Mouse (Mus musculus) hematopoietic stem cell, adult 5-6 weeks (primary cell): Measurements from ENCODE around the gene Gpr182. TPM values are rescaled to one million over a fixed set of nuclear protein-coding genes. Genes with fewer than 3 reads are reported as not detected.

Experiments
- ATAC-seq, 2 experiments: fragments of 125-278 bp in 1 of 2; replicated peaks in 1 of 2; 2 replicates each; pipeline ENCODE4 v1.8.0; 2016 to 2017; ENCODE audit warnings: inconsistent platforms in 2 of 2, mild to moderate bottlenecking in 2 of 2, moderate number of reproducible peaks in 2 of 2, low read depth in 1 of 2, moderate TSS enrichment in 1 of 2; ENCODE audit not compliant: low FRiP score in 2 of 2, poor library complexity in 2 of 2, severe bottlenecking in 2 of 2, insufficient read depth in 1 of 2, low TSS enrichment in 1 of 2
- total RNA-seq: library from RNA; stranded (forward); fragments of 172-1452, 232-1000 nt; gene quantifications from 2 replicates; pipeline ENCODE4 v1.2.3, GENCODE M21; 2017

Gpr182 gene
- total RNA-seq, 1 experiment from 2014 or later, result not detected

GRCm38 (mm10) chr10:127710331-127710730 lies 41.2 kb downstream of the Gpr182 start:
- no peak for ATAC-seq

- ATAC-seq, result no peak
These were observed 42.6 kb downstream of the Gpr182 start for GRCm38 (mm10) chr10:127708850-127709370.

- ATAC-seq, result no peak
These were observed 43.8 kb downstream of the Gpr182 start for GRCm38 (mm10) chr10:127707721-127708120.

GRCm38 (mm10) chr10:127705783-127706182 lies 45.7 kb downstream of the Gpr182 start:
- ATAC-seq, result no peak

GRCm38 (mm10) chr10:127704766-127705220 lies 46.7 kb downstream of the Gpr182 start, which contains the start of gene Myo1a:
Gene Myo1a (plus strand): TSS chr10:127705170.
- ATAC-seq, result no peak

GRCm38 (mm10) chr10:127704293-127704692 lies 47.2 kb downstream of the Gpr182 start:
- no peak for ATAC-seq

GRCm38 (mm10) chr10:127703299-127703698 lies 48.2 kb downstream of the Gpr182 start:
- ATAC-seq, result no peak

GRCm38 (mm10) chr10:127698966-127699365 lies 52.6 kb downstream of the Gpr182 start:
- no peak for ATAC-seq

Other genes with a start within 250 kb of the Gpr182 start
- gene Ndufa4l2, start 236.8 kb downstream of the Gpr182 start, total RNA-seq, result not detected in 2 replicates
- gene Shmt2, start 229.3 kb downstream of the Gpr182 start, total RNA-seq, result 72.9 and 77.9 TPM in 2 replicates
- 0.31 TPM in 1 of 2 replicates, not detected in the other for gene Nxph4, start 217.2 kb downstream of the Gpr182 start, total RNA-seq
- gene Lrp1, start 130.6 kb downstream of the Gpr182 start, total RNA-seq, result 1.2 and 8.6 TPM in 2 replicates
- gene Stat6, start 108.7 kb downstream of the Gpr182 start, total RNA-seq, result 49.8 and 50.8 TPM in 2 replicates
- 41.8 and 43.0 TPM in 2 replicates for gene Nemp1, start 84.8 kb downstream of the Gpr182 start, total RNA-seq
- gene Nab2, start 83.2 kb downstream of the Gpr182 start, total RNA-seq, result 17.9 and 26.7 TPM in 2 replicates
- not detected in 2 replicates for gene Myo1a, start 46.6 kb downstream of the Gpr182 start, total RNA-seq
- not detected in 2 replicates for gene Tac2, start 27.3 kb downstream of the Gpr182 start, total RNA-seq
- 5.5 and 6.8 TPM in 2 replicates for gene Zbtb39, start 12.2 kb downstream of the Gpr182 start, total RNA-seq
- not detected in 2 replicates for gene Rdh1, start 8.0 kb upstream of the Gpr182 start, total RNA-seq
- not detected in 2 replicates for gene Rdh16f1, start 8.1 kb upstream of the Gpr182 start, total RNA-seq
- gene Rdh9, start 24.7 kb upstream of the Gpr182 start, total RNA-seq, result 0.20 TPM in 1 of 2 replicates, not detected in the other
- not detected in 2 replicates for gene Rdh16, start 49.4 kb upstream of the Gpr182 start, total RNA-seq
- not detected in 2 replicates for gene Rdh19, start 98.2 kb upstream of the Gpr182 start, total RNA-seq
- gene Rdh16f2, start 114.7 kb upstream of the Gpr182 start, total RNA-seq, result not detected in 2 replicates
- not detected in 2 replicates for gene Rdh7, start 137.1 kb upstream of the Gpr182 start, total RNA-seq
- gene Sdr9c7, start 146.8 kb upstream of the Gpr182 start, total RNA-seq, result not detected in 2 replicates